Mouse (Mus musculus) brain, embryonic 14.5 days (tissue): Measurements from ENCODE around the gene Psmc6. TPM values are rescaled to one million over a fixed set of nuclear protein-coding genes. Genes with fewer than 3 reads are reported as not detected.

Source experiments
- DNase-seq: peaks from one replicate; pipeline ENCODE4 v3.0.0-alpha.2; 2011; ENCODE audit warnings: low read depth
- CTCF ChIP-seq: fragments of 200-500 bp; IDR thresholded peaks from 2 replicates; pipeline ENCODE4 v1.5.1; 2012; ENCODE audit warnings: inconsistent platforms, mild to moderate bottlenecking, moderate library complexity, borderline replicate concordance; ENCODE audit not compliant: insufficient read depth, insufficient read length; ENCODE audit errors: extremely low read depth
- POLR2A ChIP-seq: fragments of 200-500 bp; IDR thresholded peaks from 2 replicates; pipeline ENCODE4 v1.6.1; 2012; ENCODE audit warnings: mild to moderate bottlenecking, inconsistent platforms, borderline replicate concordance; ENCODE audit not compliant: poor library complexity, insufficient read depth, insufficient read length, severe bottlenecking; ENCODE audit errors: extremely low read depth
- polyA plus RNA-seq: library from polyadenylated mRNA; depleted of rRNA; stranded (reverse); fragments of >200 nt; gene quantifications from 2 replicates; pipeline ENCODE4 v1.2.3, GENCODE M21; 2012

The Psmc6 gene
- polyA plus RNA-seq, 1 experiment = 116 TPM

- TF ChIP-seq CTCF (no peak), POLR2A (peak; percentile 96)
- DNase-seq = peak; percentile 93
Observed at GRCm38 (mm10) chr14:45318426-45319236, 11.0 kb upstream of the Psmc6 start, which contains the start of gene Ero1l. Gene Ero1l (minus strand): TSS chr14:45318771.

- peak; percentile 15 for DNase-seq
- no peak for TF ChIP-seq POLR2A
- no peak for TF ChIP-seq CTCF
Observed at GRCm38 (mm10) chr14:45319237-45319610, 10.4 kb upstream of the Psmc6 start.

DNA sequence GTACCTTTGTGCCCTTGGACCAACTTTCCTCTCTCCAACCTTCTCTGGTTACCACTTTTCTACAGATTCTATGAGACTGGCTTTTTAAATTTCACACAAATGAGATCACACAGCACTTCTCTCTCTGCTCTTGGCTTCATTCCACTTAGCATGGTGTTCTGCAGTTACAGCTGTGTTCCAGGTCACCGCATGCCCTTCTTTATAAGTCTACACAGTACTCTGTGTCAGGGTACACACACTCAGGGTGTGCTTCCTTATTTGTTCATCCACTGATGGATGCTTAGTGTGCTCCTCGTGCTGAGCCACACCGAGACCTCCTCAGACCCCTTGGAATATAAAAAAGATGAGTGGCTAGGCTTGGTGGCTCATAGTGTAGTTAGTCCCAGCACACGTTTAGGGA is 9.5 kb upstream of the Psmc6 start:
- no peak for TF ChIP-seq POLR2A
- TF ChIP-seq CTCF = no peak
- DNase-seq = no peak

- TF ChIP-seq POLR2A (no peak), CTCF (no peak)
- DNase-seq = no peak
Observed at GRCm38 (mm10) chr14:45321067-45321466, 8.5 kb upstream of the Psmc6 start.

DNA sequence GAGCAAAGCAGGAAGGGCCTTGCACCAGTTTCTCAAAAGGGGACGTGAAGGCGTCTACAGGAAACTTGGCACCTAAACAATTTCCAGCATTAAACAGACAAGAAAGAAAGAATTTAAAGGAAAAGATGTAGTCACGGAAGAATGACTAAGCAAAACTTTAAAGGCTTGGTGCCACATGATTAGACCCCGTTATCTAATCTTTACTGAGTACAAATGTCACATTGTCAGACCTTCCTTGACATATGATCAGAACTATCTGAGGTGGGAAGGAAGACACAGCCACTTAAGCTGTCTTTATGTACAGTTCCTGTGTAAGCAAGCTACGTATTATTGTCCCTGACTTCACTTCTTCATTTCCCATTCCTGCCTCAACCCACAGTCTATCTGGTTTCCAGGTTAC is 8.0 kb upstream of the Psmc6 start:
- TF ChIP-seq CTCF (no peak), POLR2A (no peak)
- no peak for DNase-seq

DNA sequence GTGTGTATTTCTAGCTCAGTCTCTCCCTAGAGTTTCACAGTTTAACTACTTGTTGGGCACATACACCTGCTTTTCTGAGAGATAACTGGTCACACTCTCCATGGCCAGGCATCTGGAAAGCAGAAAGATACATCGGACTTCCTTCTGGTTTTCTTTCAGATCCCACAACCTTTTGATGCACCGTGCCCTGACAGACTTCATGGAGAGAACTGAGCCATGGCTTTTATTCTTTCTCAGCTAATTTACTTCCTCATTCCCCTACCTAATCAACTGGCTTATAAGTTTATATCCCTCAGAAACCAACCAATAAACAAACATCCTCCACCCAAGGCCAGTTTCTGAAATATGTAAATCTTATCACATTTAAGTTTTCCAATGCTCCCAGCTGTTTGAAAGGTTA is 7.1 kb upstream of the Psmc6 start:
- TF ChIP-seq CTCF (no peak), POLR2A (no peak)

GRCm38 (mm10) chr14:45323320-45323719 is 6.3 kb upstream of the Psmc6 start:
- no peak for DNase-seq

More for the DNA sequence above, 7.1 kb upstream of the Psmc6 start:
- DNase-seq = no peak

DNA sequence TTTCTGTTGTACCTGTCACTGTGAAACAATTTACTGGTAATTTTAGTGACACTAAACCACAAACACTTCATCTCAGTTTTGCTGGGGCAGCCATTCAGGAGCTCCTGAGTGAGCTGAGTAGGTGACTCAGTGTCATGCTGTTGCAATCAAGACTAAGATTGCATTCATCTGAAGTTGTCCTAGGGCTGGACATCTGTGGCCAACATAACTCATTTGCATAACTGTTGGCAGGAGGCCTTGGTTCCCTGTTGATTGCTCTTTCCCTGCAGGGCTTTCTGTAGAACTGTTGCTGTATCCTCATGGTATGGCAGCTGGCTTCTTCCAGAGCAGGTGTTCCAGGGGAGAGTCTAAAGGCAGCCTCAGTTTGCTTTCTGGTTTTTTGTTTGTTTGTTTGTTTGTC is 4.1 kb upstream of the Psmc6 start:
- TF ChIP-seq CTCF = no peak
- TF ChIP-seq POLR2A = no peak
- DNase-seq = peak; percentile 74

More at GRCm38 (mm10) chr14:45323320-45323719, 6.3 kb upstream of the Psmc6 start:
- TF ChIP-seq CTCF = no peak
- no peak for TF ChIP-seq POLR2A

DNA sequence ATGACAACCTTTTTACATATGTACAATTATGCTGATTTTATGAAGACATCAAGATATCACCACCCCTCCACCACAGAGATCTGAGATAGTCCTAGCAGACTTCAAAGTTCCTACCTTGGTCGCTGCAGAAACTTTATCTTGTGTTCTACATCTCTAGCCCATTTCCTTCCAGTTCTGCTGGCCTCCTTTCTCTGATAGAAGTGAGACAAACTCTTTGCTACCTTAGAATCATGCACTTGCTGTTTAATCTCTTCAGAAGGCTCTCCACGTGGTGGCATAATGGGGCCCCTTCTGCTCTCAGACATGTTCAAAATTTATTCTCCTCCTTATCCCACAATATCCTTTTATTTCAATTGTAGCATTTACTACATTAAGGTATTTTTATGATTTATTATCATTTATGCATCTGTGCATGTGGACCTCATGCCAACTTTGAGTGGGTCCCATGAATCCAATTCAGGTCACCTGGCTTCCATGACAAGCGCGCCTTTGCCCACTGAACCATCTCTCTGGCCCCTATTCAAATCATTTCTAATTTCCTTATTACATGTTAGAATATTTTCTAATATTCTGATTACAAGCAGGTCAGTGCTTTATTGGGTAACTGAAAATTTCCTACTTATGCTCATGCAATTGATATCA is 1.4 kb upstream of the Psmc6 start:
- DNase-seq = no peak
- TF ChIP-seq POLR2A = no peak
- TF ChIP-seq CTCF = no peak

- no peak for DNase-seq
- TF ChIP-seq CTCF (no peak), POLR2A (no peak)
Observed at GRCm38 (mm10) chr14:45329018-45329588, 485 bp upstream of the Psmc6 start.

DNA sequence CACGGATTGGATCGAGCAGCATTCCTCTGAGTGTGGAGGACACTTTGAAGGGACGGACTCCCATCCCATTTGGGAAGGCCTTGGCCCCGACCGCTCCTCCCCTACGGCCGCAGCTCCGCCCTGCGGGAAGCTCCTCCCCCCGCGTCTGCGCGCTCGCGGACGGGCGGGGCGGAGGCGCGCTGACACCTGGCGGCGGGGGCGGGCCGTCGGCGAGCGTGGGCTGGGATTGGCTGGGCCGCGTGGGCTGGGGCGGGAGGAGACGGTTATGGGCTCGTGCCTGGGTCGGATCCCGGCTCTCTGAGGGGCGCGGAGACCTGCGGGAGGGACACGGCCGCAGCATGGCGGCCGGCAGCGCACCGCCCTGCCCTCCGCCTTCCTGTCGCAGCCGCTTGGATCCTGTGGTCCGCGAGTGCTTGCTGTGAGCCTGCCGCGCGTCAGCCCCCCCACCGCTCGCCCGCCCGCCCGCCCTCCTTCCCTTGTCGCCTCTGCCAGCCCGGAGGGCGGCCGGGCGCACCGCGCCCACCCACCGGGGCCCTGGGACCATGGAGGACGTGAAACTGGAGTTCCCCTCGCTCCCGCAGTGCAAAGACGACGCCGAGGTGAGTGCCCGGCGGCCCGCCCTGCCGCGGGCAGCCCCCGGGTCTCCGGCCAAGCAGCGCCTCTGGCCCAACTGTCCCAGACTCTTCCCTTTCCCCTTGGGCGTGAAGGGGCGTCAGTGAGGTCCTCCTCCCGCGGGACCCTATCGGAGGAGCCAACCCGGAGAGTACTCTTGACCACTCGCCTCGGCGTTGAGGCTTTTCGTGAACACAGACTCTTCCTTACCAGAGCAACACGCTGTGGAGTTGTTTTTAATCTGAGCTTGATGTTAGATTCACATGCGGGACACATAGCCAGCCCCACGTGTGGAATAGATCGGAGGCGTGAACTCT is 21.6 kb downstream of the Psmc6 start, which contains the start of gene Styx:
Gene Styx (plus strand): TSS at position 163 of the 929 bp plus-strand sequence.
- TF ChIP-seq CTCF (no peak), POLR2A (peak; percentile 57; the same call in 1 of the 2 replicates)
- DNase-seq = peak; percentile 97
